Mouse (Mus musculus) bone marrow macrophage, adult 2 months (primary cell): Measurements from ENCODE around the gene Itgal.

Experiments
- CTCF ChIP-seq: IDR thresholded peaks from 2 replicates; pipeline ENCODE4 v1.5.1; 2012; ENCODE audit warnings: low read depth, mild to moderate bottlenecking, low read length, moderate library complexity
- POLR2A ChIP-seq: IDR thresholded peaks from 2 replicates; pipeline ENCODE4 v1.6.1; 2012; ENCODE audit warnings: mild to moderate bottlenecking, low read depth, low read length, borderline replicate concordance

- TF ChIP-seq CTCF = no peak
- no peak for TF ChIP-seq POLR2A
These were observed 16.0 kb upstream of the Itgal start for GRCm38 (mm10) chr7:127280092-127280491.
